Mouse (Mus musculus) liver, adult 2 months (tissue): ENCODE measurements around the gene Map3k6. TPM values are rescaled to one million over a fixed set of nuclear protein-coding genes. Genes with fewer than 3 reads are reported as not detected.
A peak's percentile ranks its signal among the peaks of the same experiment; 100 is the strongest.

Source experiments
- DNase-seq: peaks from one replicate; pipeline ENCODE4 v3.0.0-alpha.2; 2011; ENCODE audit warnings: low read depth, low spot score; ENCODE audit errors: extremely low read depth
- H3K27ac ChIP-seq: fragments of 200-500 bp; replicated peaks from 2 replicates; pipeline ENCODE4 v1.5.1; 2012; ENCODE audit warnings: low read depth, mild to moderate bottlenecking, control low read depth, inconsistent platforms, low read length; ENCODE audit not compliant: insufficient read depth
- H3K27me3 ChIP-seq: fragments of 200-500 bp; 2 replicates; pipeline ENCODE4 v1.6.1; 2012; ENCODE audit warnings: mild to moderate bottlenecking, moderate library complexity, low read length, inconsistent platforms; ENCODE audit not compliant: control insufficient read depth, insufficient read depth
- H3K36me3 ChIP-seq: fragments of 200-500 bp; 2 replicates; pipeline ENCODE4 v1.6.1; 2012; ENCODE audit warnings: low read length, inconsistent platforms; ENCODE audit not compliant: control insufficient read depth, insufficient read depth
- H3K4me1 ChIP-seq: fragments of 200-500 bp; 2 replicates; pipeline ENCODE4 v1.6.1; 2011; ENCODE audit warnings: low read length; ENCODE audit not compliant: control insufficient read depth, insufficient read depth
- H3K4me3 ChIP-seq: fragments of 200-500 bp; 2 replicates; pipeline ENCODE4 v1.5.1; 2011; ENCODE audit warnings: low read depth, mild to moderate bottlenecking, control low read depth, low read length, moderate library complexity; ENCODE audit not compliant: insufficient read depth
- H3K79me2 ChIP-seq: fragments of 200-500 bp; 2 replicates; pipeline ENCODE4 v1.6.1; 2012; ENCODE audit warnings: inconsistent platforms, mild to moderate bottlenecking, low read length, moderate library complexity; ENCODE audit not compliant: control insufficient read depth, insufficient read depth
- H3K9ac ChIP-seq: fragments of 200-500 bp; 2 replicates; pipeline ENCODE4 v1.6.1; 2012; ENCODE audit warnings: low read depth, mild to moderate bottlenecking, control low read depth, inconsistent platforms, low read length
- CTCF ChIP-seq: fragments of 200-500 bp; IDR thresholded peaks from 2 replicates; pipeline ENCODE4 v1.5.1; 2011; ENCODE audit warnings: low read depth, low read length, control low read depth
- POLR2A ChIP-seq: fragments of 200-500 bp; IDR thresholded peaks from 2 replicates; pipeline ENCODE4 v1.6.1; 2011; ENCODE audit warnings: low read length, control low read depth; ENCODE audit not compliant: insufficient read depth; ENCODE audit errors: extremely low read depth
- WGBS: fragments of 180-500 bp; shearing (Covaris S2); methylation state at CpG from one replicate; pipeline ENCODE4 v1.1.7; 2018; 5-methylcytosine and 5-hydroxymethylcytosine counted together
- polyA plus RNA-seq: library from polyadenylated mRNA; depleted of rRNA; stranded (reverse); fragments of >200 nt; gene quantifications from 2 replicates; pipeline ENCODE4 v1.2.3, GENCODE M21; 2012
- total RNA-seq: library from RNA; depleted of rRNA; stranded (reverse); fragments of >200 nt; gene quantifications from 2 replicates; pipeline ENCODE4 v1.2.3, GENCODE M21; 2014

The Map3k6 gene
- total and polyA plus RNA-seq, 2 experiments: 0.80 to 1.3 TPM

DNA sequence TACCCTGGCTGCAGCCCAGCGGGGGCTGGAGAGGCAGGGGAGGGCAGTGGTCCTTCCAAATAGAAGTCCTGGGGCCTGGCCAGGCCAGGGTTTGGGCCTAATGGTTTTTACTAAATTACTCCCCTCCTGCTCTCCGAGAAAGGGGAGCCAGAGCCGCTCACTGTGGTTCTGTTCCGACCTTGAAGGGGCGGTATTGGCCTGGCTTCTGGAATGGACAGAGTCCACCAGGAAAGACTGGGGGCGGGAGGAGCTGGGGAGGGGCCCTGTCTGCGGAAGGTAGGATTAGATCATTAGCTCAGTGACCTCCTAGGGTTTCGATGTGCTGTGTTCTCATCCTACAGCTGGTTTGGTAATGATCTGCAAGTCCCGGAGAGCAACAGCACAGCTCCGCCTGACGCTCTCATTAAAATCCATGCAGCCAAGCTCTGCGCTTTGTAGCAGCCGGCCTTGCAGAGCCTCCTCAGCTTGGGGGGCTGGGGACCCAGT lies 42.8 kb upstream of the Map3k6 start:
- Histone ChIP-seq H3K4me1 (no peaks in the 10 kb centered on the region), H3K27ac (no peak overlapping the region), H3K27me3 (no peaks in the 10 kb centered on the region), H3K9ac (no peak overlapping the region), H3K79me2 (no peaks in the 10 kb centered on the region), H3K36me3 (peaks cover 13% of the 10 kb centered on the region), H3K4me3 (no peak overlapping the region)
- WGBS: 47% methylated on average over 13 of the region's 13 CpGs
- no peak for TF ChIP-seq POLR2A
- TF ChIP-seq CTCF: no peak
- DNase-seq: no peak

DNA sequence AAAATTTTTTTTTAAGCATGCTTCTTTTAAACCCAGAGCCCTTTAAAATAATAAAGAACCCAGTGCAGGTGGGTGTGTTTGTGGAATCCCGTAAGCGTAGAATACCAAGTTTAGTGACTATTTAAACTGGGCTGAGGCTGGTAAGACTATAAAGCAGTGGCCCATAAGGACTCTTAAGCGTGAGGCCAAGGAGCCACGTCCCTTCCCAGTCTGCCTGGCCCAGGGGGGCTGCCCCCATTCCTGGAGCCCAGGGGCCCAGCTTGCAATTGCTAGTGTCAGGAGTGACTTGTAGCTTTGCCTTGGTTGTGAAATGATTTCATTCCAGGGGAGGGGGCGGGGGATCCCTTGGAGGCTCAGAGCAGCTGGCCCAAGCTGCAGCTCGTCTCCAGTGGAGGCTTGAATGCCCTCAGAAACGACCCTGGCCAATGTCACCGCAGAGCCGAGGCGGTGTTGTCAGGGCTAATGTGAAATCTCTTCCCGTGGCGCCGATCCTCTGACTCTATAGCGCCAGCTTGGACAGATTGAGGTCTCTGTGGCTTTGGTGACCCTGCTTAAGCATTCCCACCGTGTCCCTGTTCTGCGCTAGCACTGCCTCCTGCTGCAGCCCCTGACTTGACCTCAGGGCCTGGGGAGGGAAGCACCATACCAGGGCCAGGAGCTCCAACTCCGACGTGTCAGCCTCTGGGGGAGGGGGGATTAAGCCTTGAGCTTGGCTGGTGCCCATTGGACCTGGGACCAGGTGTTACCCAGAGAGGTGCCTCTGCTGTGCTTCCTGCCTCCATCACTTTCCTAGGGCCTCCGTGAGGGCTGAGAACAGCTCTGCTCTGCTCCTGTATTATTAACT lies 42.1 kb upstream of the Map3k6 start:
- Histone ChIP-seq H3K79me2 (no peaks in the 10 kb centered on the region), H3K4me1 (no peaks in the 10 kb centered on the region), H3K36me3 (peaks cover 7% of the 10 kb centered on the region; the same call in 1 of the 2 replicates), H3K27ac (no peak overlapping the region), H3K27me3 (no peaks in the 10 kb centered on the region), H3K4me3 (no peak overlapping the region), H3K9ac (no peak overlapping the region)
- no peak for DNase-seq
- no peak for TF ChIP-seq CTCF
- TF ChIP-seq POLR2A: no peak
- 69% methylated on average over 19 of the region's 19 CpGs for WGBS

- TF ChIP-seq CTCF: no peak
- TF ChIP-seq POLR2A: no peak
- H3K27ac ChIP-seq: no peak overlapping the region
- H3K9ac ChIP-seq: no peak overlapping the region
- H3K4me1 ChIP-seq: no peaks in the 10 kb centered on the region
- H3K27me3 ChIP-seq: no peaks in the 10 kb centered on the region
- no peak for DNase-seq
- H3K4me3 ChIP-seq: no peak overlapping the region
- H3K79me2 ChIP-seq: no peaks in the 10 kb centered on the region
- WGBS: 85% methylated on average over 6 of the region's 6 CpGs
- peaks cover 5% of the 10 kb centered on the region; the same call in 1 of the 2 replicates for H3K36me3 ChIP-seq
Measured at GRCm38 (mm10) chr4:133199743-133200142, 40.9 kb upstream of the Map3k6 start.

DNA sequence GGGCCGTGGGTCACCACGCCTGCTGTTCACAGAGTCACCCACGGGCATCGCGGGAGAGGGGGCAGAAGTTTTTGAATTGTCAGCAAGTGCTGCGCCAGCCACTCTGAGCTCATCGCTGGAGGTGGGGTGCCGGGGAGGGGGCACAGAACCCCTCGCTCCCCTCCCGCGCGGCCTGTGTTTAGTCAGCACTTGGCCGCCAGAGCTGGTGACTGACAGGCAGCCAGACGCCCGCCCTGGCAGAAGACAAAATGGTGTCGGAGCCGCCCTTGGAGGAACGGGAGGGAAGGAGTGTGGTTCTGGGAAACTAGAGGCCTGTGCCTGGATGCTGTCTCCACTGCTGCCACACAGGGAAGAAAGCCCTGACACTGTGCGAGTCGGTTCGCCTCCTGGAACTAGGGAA lies 40.3 kb upstream of the Map3k6 start:
- Histone ChIP-seq H3K4me1 (no peaks in the 10 kb centered on the region), H3K27ac (no peak overlapping the region)

DNA sequence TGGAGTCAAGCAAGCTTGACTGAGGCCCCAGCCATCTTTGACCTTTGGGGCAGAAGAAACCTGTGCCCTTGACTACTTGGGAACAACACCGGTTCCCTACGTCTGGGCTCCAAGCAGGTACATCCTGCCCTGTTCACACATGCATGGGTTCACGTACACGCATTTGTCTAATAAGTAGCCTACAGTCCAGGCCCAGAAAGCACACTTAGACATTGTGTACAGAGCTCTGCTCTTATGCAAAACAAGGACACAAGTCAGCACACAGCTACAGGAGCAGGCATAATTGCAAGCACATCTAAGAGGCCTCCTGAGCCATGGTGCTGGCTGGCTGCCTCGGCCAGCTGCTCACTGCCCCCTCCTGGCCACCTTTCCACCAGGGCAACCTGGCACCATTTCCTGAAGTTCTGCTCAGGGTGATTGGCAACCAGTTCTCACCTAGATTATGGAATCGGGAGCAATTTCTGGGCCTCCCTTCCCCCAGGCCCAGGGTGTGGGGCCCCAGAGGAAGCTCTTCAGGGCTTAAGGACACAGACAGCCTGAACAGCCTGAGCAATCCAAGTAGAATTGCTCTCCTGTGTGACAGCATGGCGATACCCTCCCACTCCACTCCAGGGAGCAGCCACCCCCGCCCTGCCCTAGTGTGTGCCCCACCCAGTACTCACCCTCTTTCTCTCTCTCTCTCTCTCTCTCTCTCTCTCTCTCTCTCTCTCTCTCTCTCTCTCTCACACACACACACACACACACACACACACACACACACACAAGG lies 39.4 kb upstream of the Map3k6 start:
- H3K4me3 ChIP-seq: no peak overlapping the region
- 55% methylated on average over 8 of the region's 8 CpGs for WGBS
- peak; percentile 65 for DNase-seq
- H3K9ac ChIP-seq: no peak overlapping the region
- no peaks in the 10 kb centered on the region for H3K27me3 ChIP-seq
- no peaks in the 10 kb centered on the region for H3K4me1 ChIP-seq
- no peaks in the 10 kb centered on the region for H3K36me3 ChIP-seq
- TF ChIP-seq POLR2A: no peak
- peak; percentile 92 for TF ChIP-seq CTCF
- no peaks in the 10 kb centered on the region for H3K79me2 ChIP-seq
- H3K27ac ChIP-seq: no peak overlapping the region

More for the DNA sequence above, 40.3 kb upstream of the Map3k6 start:
- DNase-seq: no peak
- H3K27me3 ChIP-seq: no peaks in the 10 kb centered on the region
- H3K79me2 ChIP-seq: no peaks in the 10 kb centered on the region
- 74% methylated on average over 21 of the region's 21 CpGs for WGBS
- H3K36me3 ChIP-seq: peaks cover 3% of the 10 kb centered on the region; the same call in 1 of the 2 replicates
- no peak overlapping the region for H3K9ac ChIP-seq
- no peak overlapping the region for H3K4me3 ChIP-seq
- TF ChIP-seq CTCF (no peak), POLR2A (no peak)
